Mouse (Mus musculus) E14TG2a.4 (cell line): ENCODE results near the gene Coro1c.
"Not testable (repeated sequence)": the region's sequence is repeated elsewhere in the genome, so short reads cannot be mapped to it uniquely, and the experiment has no call there.

Experiments used
- H3K27me3 ChIP-seq: 2 replicates; pipeline ENCODE4 v1.6.1; 2014; ENCODE audit warnings: low read length, control low read depth; ENCODE audit not compliant: insufficient read depth
- H3K36me3 ChIP-seq: 2 replicates; pipeline ENCODE4 v1.6.1; 2014; ENCODE audit warnings: low read length, control low read depth; ENCODE audit not compliant: insufficient read depth
- H3K4me1 ChIP-seq: replicated peaks from 2 replicates; pipeline ENCODE4 v1.6.1; 2014; ENCODE audit warnings: low read depth, low read length, control low read depth
- H3K4me3 ChIP-seq: replicated peaks from 2 replicates; pipeline ENCODE4 v1.5.1; 2014; ENCODE audit warnings: mild to moderate bottlenecking, low read length
- H3K9me3 ChIP-seq: 2 replicates; pipeline ENCODE4 v1.6.1; 2014; ENCODE audit warnings: low read length, control low read depth
- CTCF ChIP-seq: conservative IDR thresholded peaks from 2 replicates; pipeline ENCODE4 v1.5.1; 2014; ENCODE audit warnings: low read length
- NANOG ChIP-seq: IDR thresholded peaks from 2 replicates; pipeline ENCODE4 v1.6.1; 2014; ENCODE audit warnings: borderline replicate concordance, low read length, mixed read lengths
- POU5F1 ChIP-seq: IDR thresholded peaks from 2 replicates; pipeline ENCODE4 v1.6.1; 2014; ENCODE audit warnings: low read length, borderline replicate concordance

Coro1c gene

GRCm38 (mm10) chr5:113814111-113815040 lies 94.2 kb downstream of the Coro1c start:
- H3K9me3 ChIP-seq: no peaks in the 10 kb centered on the region

GRCm38 (mm10) chr5:113813608-113814007 lies 95.0 kb downstream of the Coro1c start:
- H3K4me3 ChIP-seq: peak overlapping the region; percentile 35
- no peaks in the 10 kb centered on the region for H3K36me3 ChIP-seq
- no peaks in the 10 kb centered on the region for H3K27me3 ChIP-seq
- no peaks in the 10 kb centered on the region for H3K9me3 ChIP-seq
- H3K4me1 ChIP-seq: peaks cover 35% of the 10 kb centered on the region
- no peak for TF ChIP-seq NANOG
- TF ChIP-seq CTCF: peak; percentile 77
- no peak for TF ChIP-seq POU5F1

More at GRCm38 (mm10) chr5:113814111-113815040, 94.2 kb downstream of the Coro1c start:
- no peaks in the 10 kb centered on the region for H3K36me3 ChIP-seq
- H3K4me3 ChIP-seq: peak overlapping the region; percentile 35
- H3K27me3 ChIP-seq: 0 out of 2 replicates have a peak, but pooled peaks cover 3% of the 10 kb centered on the region
- H3K4me1 ChIP-seq: peaks cover 43% of the 10 kb centered on the region
- TF ChIP-seq POU5F1 (no peak), NANOG (no peak), CTCF (no peak)

- no peak for TF ChIP-seq CTCF
- TF ChIP-seq POU5F1: no peak
- no peak for TF ChIP-seq NANOG
- Histone ChIP-seq H3K9me3 (no peaks in the 10 kb centered on the region), H3K4me1 (peaks cover 32% of the 10 kb centered on the region), H3K36me3 (no peaks in the 10 kb centered on the region), H3K27me3 (0 out of 2 replicates have a peak, but pooled peaks cover 3% of the 10 kb centered on the region), H3K4me3 (no peak overlapping the region)
Observed at GRCm38 (mm10) chr5:113812638-113813037, 95.9 kb downstream of the Coro1c start.

GRCm38 (mm10) chr5:113811824-113812420 lies 96.6 kb downstream of the Coro1c start:
- peaks cover 32% of the 10 kb centered on the region for H3K4me1 ChIP-seq
- not testable (repeated sequence) for H3K9me3 ChIP-seq, H3K36me3 ChIP-seq, H3K4me3 ChIP-seq, H3K27me3 ChIP-seq

- no peak for TF ChIP-seq CTCF
- TF ChIP-seq NANOG: no peak
- no peak for TF ChIP-seq POU5F1
- H3K36me3 ChIP-seq: no peaks in the 10 kb centered on the region
- no peak overlapping the region for H3K4me3 ChIP-seq
- H3K27me3 ChIP-seq: peaks cover 4% of the 10 kb centered on the region; the same call in 1 of the 2 replicates
- no peaks in the 10 kb centered on the region for H3K9me3 ChIP-seq
- peaks cover 24% of the 10 kb centered on the region for H3K4me1 ChIP-seq
Observed at GRCm38 (mm10) chr5:113810111-113810510, 98.4 kb downstream of the Coro1c start.

GRCm38 (mm10) chr5:113808177-113808576 lies 100.4 kb downstream of the Coro1c start:
- Histone ChIP-seq H3K36me3 (no peaks in the 10 kb centered on the region), H3K27me3 (peaks cover 4% of the 10 kb centered on the region; the same call in 1 of the 2 replicates), H3K9me3 (no peaks in the 10 kb centered on the region), H3K4me3 (no peak overlapping the region), H3K4me1 (0 out of 2 replicates have a peak, but pooled peaks cover 10% of the 10 kb centered on the region)
- no peak for TF ChIP-seq NANOG
- TF ChIP-seq POU5F1: no peak
- no peak for TF ChIP-seq CTCF

- H3K4me1 ChIP-seq: 0 out of 2 replicates have a peak, but pooled peaks cover 10% of the 10 kb centered on the region
- H3K27me3 ChIP-seq: peaks cover 4% of the 10 kb centered on the region; the same call in 1 of the 2 replicates
- H3K36me3 ChIP-seq: no peaks in the 10 kb centered on the region
- H3K4me3 ChIP-seq: no peak overlapping the region
- TF ChIP-seq CTCF: no peak
- no peak for TF ChIP-seq POU5F1
- no peak for TF ChIP-seq NANOG
- H3K9me3 ChIP-seq: no peaks in the 10 kb centered on the region
Observed at GRCm38 (mm10) chr5:113807712-113808111, 100.8 kb downstream of the Coro1c start.

- H3K4me3 ChIP-seq: no peak overlapping the region
- TF ChIP-seq CTCF (no peak), NANOG (no peak), POU5F1 (no peak)
- no peaks in the 10 kb centered on the region for H3K9me3 ChIP-seq
- H3K36me3 ChIP-seq: no peaks in the 10 kb centered on the region
- peaks cover 4% of the 10 kb centered on the region; the same call in 1 of the 2 replicates for H3K27me3 ChIP-seq
- H3K4me1 ChIP-seq: 0 out of 2 replicates have a peak, but pooled peaks cover 10% of the 10 kb centered on the region
Observed at GRCm38 (mm10) chr5:113806414-113806813, 102.1 kb downstream of the Coro1c start.
